Mouse (Mus musculus): ENCODE data around the gene Vcp. TPM values are rescaled to one million over a fixed set of nuclear protein-coding genes. Genes with fewer than 3 reads are reported as not detected.

Vcp gene
- polyA plus RNA-seq, 1 experiment = 68.4 TPM

DNA sequence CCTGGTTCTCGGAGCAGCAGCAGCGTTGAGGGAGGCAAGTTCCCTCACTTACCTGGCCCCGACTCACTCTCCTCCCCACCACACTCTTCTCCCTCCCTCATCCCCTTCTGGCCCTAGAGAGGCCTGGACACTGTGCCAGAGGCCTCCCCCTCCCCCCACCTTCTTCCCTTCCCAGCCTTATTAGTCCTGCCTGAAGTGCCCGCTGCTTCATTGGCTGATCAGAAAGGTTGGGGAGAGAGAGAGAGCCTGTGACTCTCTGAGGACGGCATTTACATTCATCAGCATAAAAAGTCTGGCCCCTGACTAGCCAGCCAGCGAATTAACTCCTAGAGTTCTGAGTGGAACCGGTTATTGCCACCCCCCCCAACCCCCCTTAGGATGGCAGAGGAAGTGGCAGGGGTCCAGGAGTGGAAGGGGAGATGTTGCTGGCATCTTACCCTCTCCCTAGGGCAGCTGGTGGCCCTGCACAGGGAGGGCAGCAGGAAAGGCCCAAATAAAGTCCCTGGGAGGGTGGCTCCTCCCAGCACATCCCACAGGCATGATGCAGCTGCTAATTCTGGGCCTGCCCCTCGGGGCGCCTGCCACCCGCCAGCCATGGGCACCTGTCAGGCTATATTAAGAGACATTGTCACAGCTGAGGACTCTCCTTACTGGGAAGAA lies 46.7 kb downstream of the Vcp start:
- WGBS = 64% methylated on average over 10 of the region's 10 CpGs
- Histone ChIP-seq H3K27me3 (ENCODE audit: control insufficient read depth, insufficient read depth, low read length) (no peaks in the 10 kb centered on the region), H3K4me1 (ENCODE audit: control insufficient read depth, insufficient read depth, insufficient read length) (peaks cover 4% of the 10 kb centered on the region; the same call in 1 of the 2 replicates), H3K27ac (ENCODE audit: insufficient read depth, low read length) (no peak overlapping the region), H3K4me3 (ENCODE audit: extremely low read depth, insufficient read depth, insufficient read length) (no peak overlapping the region), H3K36me3 (ENCODE audit: control insufficient read depth, insufficient read depth, low read length) (peaks cover 5% of the 10 kb centered on the region; the same call in 1 of the 2 replicates)
- TF ChIP-seq POLR2A (IDR thresholded peaks at IDR 0.05; ENCODE audit: low read depth, low read length) (no peak), CTCF (IDR thresholded peaks at IDR 0.05; ENCODE audit: extremely low read depth, insufficient read depth, insufficient read length, insufficient replicate concordance) (no peak)
- no peak for DNase-seq (ENCODE audit: low read depth in 1 of 2, low spot score in 2 of 2)

DNA sequence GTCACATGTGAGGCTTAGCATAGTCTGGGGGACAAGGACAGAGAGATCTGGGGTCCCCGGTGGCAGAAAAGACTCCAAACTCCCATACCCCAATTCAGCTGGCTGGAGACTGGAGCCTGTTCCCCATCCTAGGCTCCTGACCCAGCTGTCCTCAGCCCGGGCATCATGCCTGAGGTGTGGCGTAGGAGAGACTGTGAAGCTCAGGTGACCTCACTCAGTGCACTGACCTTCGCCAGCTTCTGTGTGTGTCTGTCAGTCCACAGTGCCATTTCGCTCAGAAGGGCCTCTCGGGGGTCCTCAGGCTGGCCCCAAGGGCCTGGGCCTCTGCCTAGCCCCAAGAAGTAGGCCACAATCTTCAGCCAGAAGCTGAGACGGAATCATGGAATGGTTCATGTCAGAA lies 47.7 kb downstream of the Vcp start:
- Histone ChIP-seq H3K27me3 (ENCODE audit: control insufficient read depth, insufficient read depth, low read length) (no peaks in the 10 kb centered on the region), H3K4me1 (ENCODE audit: control insufficient read depth, insufficient read depth, insufficient read length) (peaks cover 4% of the 10 kb centered on the region; the same call in 1 of the 2 replicates), H3K36me3 (ENCODE audit: control insufficient read depth, insufficient read depth, low read length) (peaks cover 4% of the 10 kb centered on the region; the same call in 1 of the 2 replicates), H3K27ac (ENCODE audit: insufficient read depth, low read length) (no peak overlapping the region), H3K4me3 (ENCODE audit: extremely low read depth, insufficient read depth, insufficient read length) (no peak overlapping the region)
- 87% methylated on average over 7 of the region's 7 CpGs for WGBS
- no peak for DNase-seq (ENCODE audit: low read depth in 1 of 2, low spot score in 2 of 2)
- TF ChIP-seq POLR2A (IDR thresholded peaks at IDR 0.05; ENCODE audit: low read depth, low read length) (no peak), CTCF (IDR thresholded peaks at IDR 0.05; ENCODE audit: extremely low read depth, insufficient read depth, insufficient read length, insufficient replicate concordance) (no peak)

DNA sequence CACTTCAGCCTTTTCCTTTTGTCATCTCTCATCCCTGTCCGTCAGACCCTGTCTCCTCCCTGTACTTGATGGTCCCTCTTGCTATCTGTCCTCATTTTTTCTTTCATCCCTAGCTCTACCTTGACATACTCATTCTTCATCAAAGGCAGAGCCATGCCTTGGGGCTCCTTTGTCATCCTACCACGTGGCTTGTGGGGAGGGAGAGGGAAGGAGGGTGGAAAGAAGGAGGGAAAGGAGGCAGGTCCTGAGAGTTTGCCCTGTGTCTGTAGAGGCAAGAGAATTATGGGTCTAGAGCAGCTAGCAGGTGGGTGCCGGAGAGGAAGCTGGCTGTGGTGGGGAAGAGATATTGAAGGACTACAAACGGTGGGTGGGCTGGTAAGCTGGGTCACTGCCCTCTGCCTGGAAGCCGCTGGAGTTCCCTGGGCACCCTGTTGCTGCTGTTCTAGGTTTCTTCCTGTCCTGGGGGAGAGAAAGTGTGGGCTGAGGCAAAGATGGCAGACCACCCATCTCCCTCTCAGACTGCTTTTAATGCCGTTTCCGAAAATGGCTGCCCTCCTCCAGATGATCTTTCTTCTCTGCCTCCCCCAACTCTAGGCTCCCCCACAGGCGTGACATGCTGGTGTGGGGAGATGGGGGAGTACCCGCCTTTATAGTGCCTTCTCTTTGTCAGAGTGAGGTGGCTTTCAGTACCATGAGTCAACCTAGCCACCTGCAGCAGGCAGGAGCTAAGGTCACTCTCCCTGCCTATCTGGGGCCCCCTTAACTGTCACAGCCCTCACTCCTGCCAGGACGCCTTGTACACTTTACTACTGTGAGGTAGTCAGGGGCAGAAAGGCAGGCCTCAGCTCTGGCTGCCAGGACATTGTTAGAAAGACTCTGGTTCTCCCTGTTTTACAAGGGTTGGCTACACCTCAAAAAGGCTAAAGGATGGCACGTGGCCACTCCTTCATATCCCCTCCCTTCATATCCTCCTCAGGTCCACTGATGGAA lies 48.8 kb downstream of the Vcp start:
- 58% methylated on average over 11 of the region's 11 CpGs for WGBS

DNA sequence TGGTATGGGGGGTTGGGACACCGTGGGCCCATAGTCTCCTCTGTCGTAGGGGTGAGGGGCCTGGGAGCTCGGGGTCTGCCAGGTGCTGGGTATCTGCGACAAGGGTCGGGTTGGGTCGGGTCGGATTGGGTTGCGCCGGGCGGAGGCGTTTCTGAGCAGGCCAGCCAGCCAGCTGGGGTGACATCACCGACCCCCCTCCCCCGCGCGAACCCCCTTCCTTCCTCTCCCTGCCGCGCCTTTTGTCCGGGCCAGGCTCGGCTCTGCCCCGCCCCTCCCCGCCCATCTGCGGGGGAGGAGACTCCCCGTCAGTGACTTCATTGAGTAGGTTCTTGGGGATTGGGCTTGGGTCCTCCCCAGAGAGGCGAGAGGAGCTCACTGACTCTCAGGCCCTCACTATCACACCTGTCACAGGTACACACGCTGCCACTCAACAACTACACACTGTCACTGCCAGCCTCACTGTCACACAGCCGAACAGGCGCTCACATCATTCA lies 50.2 kb downstream of the Vcp start:
- Histone ChIP-seq H3K27me3 (ENCODE audit: control insufficient read depth, insufficient read depth, low read length) (no peaks in the 10 kb centered on the region), H3K36me3 (ENCODE audit: control insufficient read depth, insufficient read depth, low read length) (no peaks in the 10 kb centered on the region), H3K27ac (ENCODE audit: insufficient read depth, low read length) (peak overlapping the region; percentile 91), H3K4me3 (ENCODE audit: extremely low read depth, insufficient read depth, insufficient read length) (peak overlapping the region; percentile 79), H3K4me1 (ENCODE audit: control insufficient read depth, insufficient read depth, insufficient read length) (peaks cover 4% of the 10 kb centered on the region; the same call in 1 of the 2 replicates)
- no peak for TF ChIP-seq POLR2A (IDR thresholded peaks at IDR 0.05; ENCODE audit: low read depth, low read length)
- no peak for TF ChIP-seq CTCF (IDR thresholded peaks at IDR 0.05; ENCODE audit: extremely low read depth, insufficient read depth, insufficient read length, insufficient replicate concordance)
- peak; percentile 81 to 88 for DNase-seq (ENCODE audit: low read depth in 1 of 2, low spot score in 2 of 2)
- WGBS = 4% methylated on average over 21 of the region's 27 CpGs

More for the DNA sequence above, 48.8 kb downstream of the Vcp start:
- no peak for DNase-seq (ENCODE audit: low read depth in 1 of 2, low spot score in 2 of 2)
- H3K4me1 ChIP-seq (ENCODE audit: control insufficient read depth, insufficient read depth, insufficient read length) = peaks cover 4% of the 10 kb centered on the region; the same call in 1 of the 2 replicates
- no peaks in the 10 kb centered on the region for H3K27me3 ChIP-seq (ENCODE audit: control insufficient read depth, insufficient read depth, low read length)
- TF ChIP-seq CTCF (IDR thresholded peaks at IDR 0.05; ENCODE audit: extremely low read depth, insufficient read depth, insufficient read length, insufficient replicate concordance) (no peak), POLR2A (IDR thresholded peaks at IDR 0.05; ENCODE audit: low read depth, low read length) (no peak)
- H3K27ac ChIP-seq (ENCODE audit: insufficient read depth, low read length) = no peak overlapping the region
- no peaks in the 10 kb centered on the region for H3K36me3 ChIP-seq (ENCODE audit: control insufficient read depth, insufficient read depth, low read length)
- no peak overlapping the region for H3K4me3 ChIP-seq (ENCODE audit: extremely low read depth, insufficient read depth, insufficient read length)

DNA sequence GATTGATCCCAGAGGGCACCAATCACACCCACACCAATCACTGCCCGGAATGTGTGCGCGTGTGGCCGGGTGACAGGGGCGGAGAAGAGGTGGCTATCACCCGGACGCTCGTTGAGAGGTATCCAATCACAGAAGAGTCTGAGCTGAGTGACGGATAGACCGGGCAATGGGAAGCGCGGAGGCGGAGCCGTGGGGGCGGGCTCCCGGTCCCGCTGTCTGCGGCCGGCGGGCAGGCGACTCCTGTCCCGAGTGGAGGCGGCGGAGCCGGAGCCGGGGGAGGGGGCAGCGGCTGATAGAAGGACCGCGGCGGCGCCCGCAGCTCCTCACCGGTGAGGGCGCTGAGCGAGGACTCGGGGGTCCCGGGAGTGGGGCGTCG lies 50.6 kb downstream of the Vcp start, which contains the start of gene Dnajb5:
Dnajb5 (plus strand) TSS at position 139 of the 376 bp plus-strand sequence.
- peak; percentile 95 to 96 for DNase-seq (ENCODE audit: low read depth in 1 of 2, low spot score in 2 of 2)
- peak within 1 kb of the TSS; percentile 91 for H3K27ac ChIP-seq (ENCODE audit: insufficient read depth, low read length)
- 1% methylated on average over 37 of the region's 39 CpGs for WGBS
- no peaks in the 10 kb centered on the region for H3K27me3 ChIP-seq (ENCODE audit: control insufficient read depth, insufficient read depth, low read length)
- peaks cover 4% of the 10 kb centered on the region; the same call in 1 of the 2 replicates for H3K4me1 ChIP-seq (ENCODE audit: control insufficient read depth, insufficient read depth, insufficient read length)
- no peak for TF ChIP-seq CTCF (IDR thresholded peaks at IDR 0.05; ENCODE audit: extremely low read depth, insufficient read depth, insufficient read length, insufficient replicate concordance)
- TF ChIP-seq POLR2A (IDR thresholded peaks at IDR 0.05; ENCODE audit: low read depth, low read length) = no peak
- peak within 1 kb of the TSS; percentile 79 for H3K4me3 ChIP-seq (ENCODE audit: extremely low read depth, insufficient read depth, insufficient read length)
- no peaks in the 10 kb centered on the region for H3K36me3 ChIP-seq (ENCODE audit: control insufficient read depth, insufficient read depth, low read length)

DNA sequence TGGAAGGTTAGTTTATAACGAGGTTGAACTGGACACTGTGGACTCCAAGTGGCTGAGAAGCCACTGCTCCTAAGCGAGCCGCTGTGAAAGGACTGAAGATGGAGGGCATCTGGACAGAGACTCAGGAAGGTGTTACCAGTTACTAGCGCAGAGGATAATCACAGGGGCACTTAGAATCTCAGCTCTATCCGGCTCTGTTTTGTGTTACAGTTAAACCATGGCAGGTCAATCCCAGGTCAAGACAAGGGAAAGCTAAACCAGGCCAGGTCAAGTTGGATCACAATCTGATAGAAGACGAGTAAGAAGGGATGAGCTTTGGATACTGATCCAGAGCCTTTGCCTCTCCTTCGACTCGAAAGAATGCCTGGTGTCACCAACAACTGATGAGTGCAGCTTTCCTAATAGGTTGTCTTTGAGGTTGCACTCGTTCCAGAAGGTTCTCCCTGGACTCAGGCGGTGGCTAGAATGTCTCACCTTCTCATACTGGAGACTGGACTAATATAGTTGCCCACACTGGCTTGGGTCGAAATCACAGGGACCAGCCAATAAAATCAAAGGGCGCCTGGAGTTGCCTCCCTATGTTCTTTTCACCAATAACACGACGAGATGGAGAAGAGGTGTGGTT lies 51.1 kb downstream of the Vcp start:
- Histone ChIP-seq H3K4me1 (ENCODE audit: control insufficient read depth, insufficient read depth, insufficient read length) (peaks cover 4% of the 10 kb centered on the region; the same call in 1 of the 2 replicates), H3K4me3 (ENCODE audit: extremely low read depth, insufficient read depth, insufficient read length) (peak overlapping the region; percentile 52), H3K27me3 (ENCODE audit: control insufficient read depth, insufficient read depth, low read length) (no peaks in the 10 kb centered on the region), H3K36me3 (ENCODE audit: control insufficient read depth, insufficient read depth, low read length) (no peaks in the 10 kb centered on the region), H3K27ac (ENCODE audit: insufficient read depth, low read length) (no peak overlapping the region)
- WGBS = 10% methylated on average over 14 of the region's 14 CpGs
- DNase-seq (ENCODE audit: low read depth in 1 of 2, low spot score in 2 of 2) = no peak
- no peak for TF ChIP-seq POLR2A (IDR thresholded peaks at IDR 0.05; ENCODE audit: low read depth, low read length)
- TF ChIP-seq CTCF (IDR thresholded peaks at IDR 0.05; ENCODE audit: extremely low read depth, insufficient read depth, insufficient read length, insufficient replicate concordance) = no peak

Data from spleen, adult 2 months (tissue).